Mouse (Mus musculus): ENCODE results near the gene 4930519G04Rik. TPM values are rescaled to one million over a fixed set of nuclear protein-coding genes. Genes with fewer than 3 reads are reported as not detected.

The 4930519G04Rik gene
- total RNA-seq, 2 experiments from 2014 or later, result not detected

- Histone ChIP-seq H3K27ac (no peak overlapping the region), H3K4me3 (no peak overlapping the region)
- DNase-seq (ENCODE audit: extremely low spot score in 1 of 2, low spot score in 2 of 2), result no peak
- TF ChIP-seq CTCF (IDR thresholded peaks at IDR 0.05), result no peak
- intact Hi-C loops (cut with DNase I), result no loop called here
Observed at GRCm38 (mm10) chr5:114883022-114883421, 29.6 kb downstream of the 4930519G04Rik start.

- no peak for TF ChIP-seq CTCF (IDR thresholded peaks at IDR 0.05)
- DNase-seq (ENCODE audit: extremely low spot score in 1 of 2, low spot score in 2 of 2), result no peak
- Histone ChIP-seq H3K4me3 (no peak overlapping the region), H3K27ac (no peak overlapping the region)
- intact Hi-C loops (cut with DNase I), result no loop called here
Observed at GRCm38 (mm10) chr5:114886801-114887200, 33.3 kb downstream of the 4930519G04Rik start.

GRCm38 (mm10) chr5:114888995-114889394 lies 35.5 kb downstream of the 4930519G04Rik start:
- DNase-seq (ENCODE audit: extremely low spot score in 1 of 2, low spot score in 2 of 2), result no peak
- TF ChIP-seq CTCF (IDR thresholded peaks at IDR 0.05), result no peak
- intact Hi-C loops (cut with DNase I), result no loop called here
- no peak overlapping the region for H3K4me3 ChIP-seq
- no peak overlapping the region for H3K27ac ChIP-seq

GRCm38 (mm10) chr5:114895542-114895941 lies 42.1 kb downstream of the 4930519G04Rik start:
- intact Hi-C loops (cut with DNase I), result no loop called here
- no peak for TF ChIP-seq CTCF (IDR thresholded peaks at IDR 0.05)
- no peak overlapping the region for H3K4me3 ChIP-seq
- no peak overlapping the region for H3K27ac ChIP-seq
- DNase-seq (ENCODE audit: extremely low spot score in 1 of 2, low spot score in 2 of 2), result no peak

- peak within 1 kb of the TSS; percentile 47; the same call in 1 of the 2 replicates for H3K27ac ChIP-seq
- peak within 1 kb of the TSS; percentile 38 for H3K4me3 ChIP-seq
Observed at GRCm38 (mm10) chr5:114896688-114897373, 43.4 kb downstream of the 4930519G04Rik start, which contains the start of gene Oasl2. Oasl2 (plus strand) TSS chr5:114896936.

GRCm38 (mm10) chr5:114897374-114897793 lies 43.9 kb downstream of the 4930519G04Rik start:
- DNase-seq (ENCODE audit: extremely low spot score in 1 of 2, low spot score in 2 of 2), result no peak
- intact Hi-C loops (cut with DNase I), result no loop called here
- Histone ChIP-seq H3K4me3 (peak overlapping the region; percentile 38), H3K27ac (peak overlapping the region; percentile 47; the same call in 1 of the 2 replicates)
- TF ChIP-seq CTCF (IDR thresholded peaks at IDR 0.05), result no peak

More at GRCm38 (mm10) chr5:114896688-114897373, 43.4 kb downstream of the 4930519G04Rik start, which contains the start of gene Oasl2:
- DNase-seq (ENCODE audit: extremely low spot score in 1 of 2, low spot score in 2 of 2), result no peak
- intact Hi-C loops (cut with DNase I), result no loop called here
- no peak for TF ChIP-seq CTCF (IDR thresholded peaks at IDR 0.05)

GRCm38 (mm10) chr5:114898857-114899256 lies 45.4 kb downstream of the 4930519G04Rik start:
- TF ChIP-seq CTCF (IDR thresholded peaks at IDR 0.05), result no peak
- DNase-seq (ENCODE audit: extremely low spot score in 1 of 2, low spot score in 2 of 2), result no peak
- Histone ChIP-seq H3K4me3 (no peak overlapping the region), H3K27ac (no peak overlapping the region)
- intact Hi-C loops (cut with DNase I), result no loop called here

- no peak overlapping the region for H3K4me3 ChIP-seq
- H3K27ac ChIP-seq, result no peak overlapping the region
- TF ChIP-seq CTCF (IDR thresholded peaks at IDR 0.05), result peak; percentile 60
- intact Hi-C loops (cut with DNase I), result no loop called here
- DNase-seq (ENCODE audit: extremely low spot score in 1 of 2, low spot score in 2 of 2), result no peak
Observed at GRCm38 (mm10) chr5:114902413-114902812, 48.9 kb downstream of the 4930519G04Rik start.

GRCm38 (mm10) chr5:114908598-114909305 lies 55.3 kb downstream of the 4930519G04Rik start:
- DNase-seq (ENCODE audit: extremely low spot score in 1 of 2, low spot score in 2 of 2), result no peak
- Histone ChIP-seq H3K4me3 (no peak overlapping the region), H3K27ac (no peak overlapping the region)
- intact Hi-C loops (cut with DNase I), result no loop called here
- no peak for TF ChIP-seq CTCF (IDR thresholded peaks at IDR 0.05)

- no peak for DNase-seq (ENCODE audit: extremely low spot score in 1 of 2, low spot score in 2 of 2)
- intact Hi-C loops (cut with DNase I), result no loop called here
- H3K27ac ChIP-seq, result no peak overlapping the region
- no peak for TF ChIP-seq CTCF (IDR thresholded peaks at IDR 0.05)
- no peak overlapping the region for H3K4me3 ChIP-seq
Observed at GRCm38 (mm10) chr5:114913686-114914085, 60.2 kb downstream of the 4930519G04Rik start.

GRCm38 (mm10) chr5:114914855-114915254 lies 61.4 kb downstream of the 4930519G04Rik start:
- DNase-seq (ENCODE audit: extremely low spot score in 1 of 2, low spot score in 2 of 2), result peak; percentile 31 to 39
- no peak overlapping the region for H3K27ac ChIP-seq
- H3K4me3 ChIP-seq, result no peak overlapping the region
- intact Hi-C loops (cut with DNase I), result no loop called here
- no peak for TF ChIP-seq CTCF (IDR thresholded peaks at IDR 0.05)

- H3K4me3 ChIP-seq, result no peak overlapping the region
- H3K27ac ChIP-seq, result no peak overlapping the region
- no peak for TF ChIP-seq CTCF (IDR thresholded peaks at IDR 0.05)
- intact Hi-C loops (cut with DNase I), result no loop called here
- no peak for DNase-seq (ENCODE audit: extremely low spot score in 1 of 2, low spot score in 2 of 2)
Observed at GRCm38 (mm10) chr5:114915854-114916253, 62.4 kb downstream of the 4930519G04Rik start.

All from left cerebral cortex, adult 2 months (tissue).